Mouse (Mus musculus) thymus, postnatal 4 days (tissue): ENCODE measurements at regions not wholly inside any gene's neighbourhood (a gene's known extent, or its start where the extent isn't known, plus 50 kb on each side); places are given as distances from the start of the nearest gene placed in this dataset.
"Not testable (repeated sequence)": the region's sequence is repeated elsewhere in the genome, so short reads cannot be mapped to it uniquely, and the experiment has no call there.

Source experiments
- DNase-seq: peaks from one replicate; pipeline ENCODE4 v3.0.0; 2021

DNA sequence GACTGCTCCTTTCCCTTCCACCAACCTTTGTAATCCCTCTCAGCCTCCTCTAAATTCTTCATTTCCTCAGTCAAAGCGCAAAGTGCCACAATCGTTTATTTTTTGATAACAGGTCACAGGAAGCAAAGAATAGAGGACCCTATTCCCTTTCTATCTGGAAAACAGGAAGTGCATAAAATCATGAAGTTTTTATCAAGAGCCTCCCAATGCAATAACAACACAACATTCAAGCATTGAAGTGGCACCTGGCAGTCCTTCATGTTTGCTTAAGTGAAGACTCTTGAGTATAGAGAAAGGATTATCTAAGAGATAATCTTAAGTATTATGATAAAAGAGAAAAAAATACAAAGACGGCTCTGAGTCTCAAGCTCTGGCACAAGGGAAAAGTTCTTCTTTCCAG is 111.9 kb downstream of the Ibtk start:
- DNase-seq, result no peak

DNA sequence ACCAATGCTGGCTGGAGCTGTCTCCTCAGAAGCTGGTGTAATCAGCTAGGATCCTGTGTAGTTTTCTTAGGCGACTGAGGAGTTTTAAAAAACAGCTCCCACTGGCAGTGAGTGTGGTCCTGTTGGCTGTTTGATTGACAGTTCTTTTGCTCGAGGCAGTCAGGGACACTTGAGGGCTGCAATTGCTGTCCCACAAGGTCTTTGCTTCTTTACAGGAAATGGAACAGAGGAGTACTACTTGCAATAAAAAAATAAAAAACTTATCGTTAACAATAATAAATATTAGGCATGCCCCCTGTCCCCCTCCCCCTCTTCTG is 113.0 kb downstream of the Ibtk start:
- no peak for DNase-seq

DNA sequence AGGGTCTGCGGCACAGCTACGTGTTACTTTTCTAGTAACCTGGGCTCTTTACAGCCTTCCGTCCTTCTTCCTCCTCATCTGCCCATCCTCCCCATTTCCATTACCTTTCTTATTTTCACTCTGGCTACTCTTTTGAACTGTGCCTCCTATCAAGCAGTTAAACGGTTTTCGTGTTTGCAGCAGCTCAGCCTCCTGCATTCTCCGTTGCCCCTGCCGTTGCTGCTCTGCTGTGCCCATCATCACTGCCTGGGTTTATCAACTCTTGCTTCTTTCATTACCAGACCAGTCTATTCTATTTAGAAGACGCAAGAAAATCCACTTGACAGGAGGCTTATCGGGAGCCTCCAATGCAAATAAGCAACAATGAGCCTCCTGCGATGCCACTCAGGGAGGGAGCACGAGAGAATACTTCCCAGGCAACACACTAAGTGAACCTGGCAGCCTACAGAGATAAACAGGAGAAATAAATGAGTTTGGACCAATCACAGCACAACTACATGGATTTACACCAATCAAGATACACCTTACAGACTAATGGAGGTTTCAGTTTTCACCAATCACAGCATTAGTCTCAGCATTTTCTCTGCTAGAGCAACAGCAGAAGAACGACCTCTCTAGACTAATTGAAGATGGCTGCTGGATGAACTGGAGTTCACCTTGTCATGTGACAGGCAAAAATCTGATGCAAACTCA is 113.5 kb downstream of the Ibtk start:
- DNase-seq, result no peak

DNA sequence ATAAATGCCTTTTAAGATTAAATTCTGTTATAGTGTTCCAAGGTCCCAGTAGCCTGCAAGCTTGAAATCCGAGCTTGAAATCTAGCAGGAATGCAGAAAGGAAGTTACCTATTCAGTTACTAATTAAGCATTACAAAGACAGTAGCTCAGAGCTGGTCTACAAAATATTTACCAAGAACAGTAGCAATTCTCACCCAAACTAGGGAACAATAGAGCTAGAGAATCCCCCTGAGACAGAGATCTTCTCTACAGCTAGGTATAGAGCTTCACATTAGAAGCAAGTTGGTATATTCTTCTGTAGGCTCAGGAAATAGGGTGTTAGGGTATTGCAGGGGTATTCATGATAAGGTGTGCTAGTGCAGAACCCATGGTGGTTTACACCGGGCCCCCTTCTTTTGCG is 114.3 kb downstream of the Ibtk start:
- not testable (repeated sequence) for DNase-seq

DNA sequence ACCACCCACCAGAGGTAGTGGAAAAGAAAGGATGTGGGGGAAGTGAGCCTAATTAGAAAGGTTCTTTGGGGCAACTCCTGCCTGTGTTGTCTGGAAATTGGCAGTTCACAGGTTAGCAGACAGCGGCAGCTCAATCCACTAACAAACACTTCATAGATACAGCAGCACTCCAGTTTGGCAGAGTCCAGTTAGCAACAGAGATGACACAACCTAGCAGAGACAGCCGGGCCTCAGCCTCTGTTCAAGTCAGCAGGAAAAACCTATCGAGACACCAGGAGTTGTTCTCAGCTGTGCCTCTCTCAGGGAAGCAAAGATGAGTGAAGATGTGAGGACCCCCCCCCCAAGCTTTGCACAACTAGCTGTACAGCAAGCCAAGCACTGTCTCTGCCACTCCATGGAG is 131.2 kb downstream of the Ibtk start:
- no peak for DNase-seq

DNA sequence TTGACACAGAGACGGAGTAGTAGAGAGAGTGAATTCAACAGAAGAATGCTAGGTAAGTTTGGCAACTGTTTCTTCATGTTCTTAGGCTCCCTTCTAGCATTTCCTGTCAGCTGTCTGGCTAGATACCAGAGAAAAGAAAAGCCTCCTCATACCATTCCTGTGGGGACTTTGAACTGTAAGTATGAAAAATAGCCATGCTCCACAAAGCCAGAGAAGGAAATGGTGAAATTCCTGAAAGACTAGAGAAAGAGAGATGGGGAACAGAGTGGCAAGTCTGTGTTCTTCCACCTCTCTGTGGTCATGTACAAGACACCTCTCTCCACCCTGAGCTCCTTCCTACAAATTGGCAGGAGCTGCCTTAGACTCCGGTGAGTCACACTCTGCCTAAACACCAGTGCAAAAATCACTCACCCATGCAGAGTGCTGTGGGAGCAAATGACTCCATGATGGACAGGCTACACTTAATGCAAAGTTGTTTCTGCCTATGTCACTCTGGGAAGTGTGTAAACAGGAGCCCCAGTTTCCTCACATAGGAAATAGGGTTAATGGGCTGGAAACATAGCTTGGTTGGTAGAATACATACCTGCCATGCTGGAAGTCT is 131.9 kb downstream of the Ibtk start:
- DNase-seq, result no peak

DNA sequence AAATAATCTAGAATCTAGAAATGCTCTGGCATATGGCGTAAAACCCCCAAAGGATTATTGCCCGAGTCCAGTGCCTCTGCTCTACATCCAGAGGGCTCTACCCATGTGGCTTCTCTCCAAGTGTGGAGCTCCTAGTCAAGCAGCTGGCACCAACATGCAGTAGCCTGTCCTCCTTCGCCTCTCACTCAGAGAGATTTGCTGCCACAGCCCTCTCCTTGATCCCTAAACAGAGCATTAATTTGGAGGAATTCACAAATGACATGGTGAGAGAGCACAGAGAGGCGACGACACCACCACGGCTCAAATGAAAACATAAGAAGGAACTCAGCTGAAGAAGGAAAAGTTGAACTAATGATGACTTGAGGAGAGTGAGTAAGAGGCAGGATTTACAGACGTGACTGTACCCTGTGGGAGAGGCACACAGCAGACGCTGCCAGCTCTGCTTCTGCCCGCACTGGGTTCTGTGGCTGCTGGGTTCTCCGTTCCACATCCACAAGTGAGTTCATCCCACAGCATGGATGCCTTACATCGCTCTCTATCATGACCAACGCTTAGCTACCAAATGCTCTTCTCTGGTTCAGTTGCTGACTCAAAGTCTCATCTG is 132.8 kb downstream of the Ibtk start:
- no peak for DNase-seq

DNA sequence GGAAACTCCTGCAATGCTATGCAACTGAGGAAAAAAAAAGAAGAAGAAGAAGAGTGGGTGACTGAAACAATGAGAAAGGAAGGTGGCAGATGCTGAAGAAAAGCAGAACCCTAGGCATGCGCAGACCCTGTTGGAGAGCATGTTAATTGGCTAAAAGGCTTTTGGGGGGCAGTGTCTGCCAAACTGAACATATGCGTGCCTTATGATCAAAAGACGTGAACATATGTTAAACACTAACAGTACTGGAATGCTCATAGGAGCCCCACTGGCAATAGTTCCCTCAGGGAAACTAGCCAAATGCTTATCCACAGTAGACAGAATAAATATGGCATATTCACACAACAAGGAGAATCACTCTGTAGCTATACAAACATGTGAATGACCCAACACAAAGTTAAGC is 140.0 kb downstream of the Ibtk start:
- DNase-seq, result no peak

DNA sequence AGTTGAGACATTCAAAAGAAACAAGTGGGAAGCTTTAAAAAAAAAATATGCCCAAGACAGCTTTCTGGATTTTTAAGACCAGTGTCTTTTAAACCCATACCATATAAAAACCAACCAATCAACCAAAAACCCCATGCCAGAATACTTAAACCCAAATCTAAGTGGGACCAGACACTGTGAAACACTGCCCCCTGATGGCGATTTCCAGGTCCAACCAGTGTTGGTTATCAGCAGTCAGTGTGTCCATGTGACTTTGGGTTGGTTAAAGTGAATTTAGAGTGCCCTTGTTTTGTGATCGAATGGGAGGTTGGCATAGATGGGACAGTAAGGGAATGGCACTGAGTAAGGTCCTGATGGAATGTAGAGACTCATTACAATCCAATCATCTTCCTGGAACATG is 152.2 kb downstream of the Ibtk start:
- peak; percentile 68 for DNase-seq

DNA sequence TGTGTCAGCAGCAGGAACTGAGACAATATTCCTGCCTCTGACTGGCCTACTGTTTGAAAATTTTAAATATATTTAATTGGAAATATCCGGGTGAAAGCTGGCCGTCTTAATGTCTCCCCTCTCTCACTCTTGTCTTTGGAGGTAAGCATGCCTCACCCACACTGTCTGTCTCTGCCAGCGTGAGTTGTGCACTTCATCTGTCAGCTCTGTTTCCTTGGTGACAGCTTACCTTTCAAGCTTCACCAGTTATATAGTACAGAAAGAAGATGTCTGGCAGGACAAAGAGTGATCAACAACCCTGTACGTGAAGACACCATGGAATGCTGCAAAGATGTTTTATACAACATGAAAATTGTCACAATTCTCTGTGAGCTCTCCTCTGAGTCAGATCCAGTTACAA is 155.3 kb downstream of the Ibtk start:
- no peak for DNase-seq

DNA sequence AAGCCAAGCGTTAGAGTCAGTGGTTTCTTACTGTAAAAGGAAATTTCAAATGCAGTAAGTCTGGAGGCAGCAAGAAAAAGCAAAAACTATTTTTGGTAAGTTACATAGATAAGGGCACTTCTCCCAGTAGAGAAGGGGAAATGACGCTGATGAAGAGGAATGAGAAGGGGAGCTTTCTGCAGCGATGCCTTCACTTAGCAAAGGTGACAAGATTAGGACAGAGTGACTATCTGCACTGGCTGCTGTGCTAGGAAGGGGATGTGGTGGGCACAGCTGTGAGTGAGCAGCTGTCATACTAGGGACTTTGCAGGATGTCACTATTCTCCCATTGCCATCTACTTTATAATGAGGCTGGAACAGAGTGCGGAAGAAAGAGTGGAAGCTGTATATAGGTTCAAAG is 156.5 kb downstream of the Ibtk start:
- DNase-seq, result no peak

DNA sequence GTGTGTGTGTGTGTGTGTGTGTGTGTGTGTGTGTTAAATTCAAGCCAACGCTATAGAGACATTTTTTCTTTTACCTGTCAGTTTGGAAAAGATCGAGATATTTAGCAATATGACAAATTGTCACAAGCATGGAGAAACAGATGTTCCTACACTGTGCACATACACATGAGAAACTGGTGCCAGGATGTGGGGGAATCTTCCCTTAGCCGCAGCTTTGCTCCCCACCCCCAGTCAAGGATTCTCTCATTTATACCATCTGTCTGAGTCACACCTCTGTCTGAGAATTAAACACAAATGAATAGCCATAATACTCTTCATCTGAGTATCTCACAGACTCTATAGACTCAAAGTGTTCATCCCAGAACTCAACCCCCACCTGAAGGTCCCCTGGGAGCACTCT is 159.9 kb downstream of the Ibtk start:
- no peak for DNase-seq

DNA sequence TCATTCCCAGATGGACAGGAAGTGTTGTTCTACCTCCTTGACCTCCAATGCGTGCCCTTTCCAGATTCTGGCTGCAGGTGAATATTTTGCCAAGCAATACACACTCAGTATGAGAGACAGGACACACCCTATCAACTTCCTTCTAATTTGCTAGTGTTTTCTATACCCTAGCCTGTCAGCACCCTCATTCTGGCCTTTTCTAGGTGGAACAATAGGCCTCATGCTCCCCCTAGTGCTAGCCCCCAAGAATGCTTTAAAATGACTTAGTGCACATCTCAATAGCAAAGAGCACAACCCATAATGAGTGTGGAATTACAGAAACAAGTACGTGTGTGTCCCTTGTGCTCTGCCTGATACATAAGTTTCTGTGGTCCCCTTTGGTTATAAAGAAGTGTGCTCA is 161.1 kb downstream of the Ibtk start:
- peak; percentile 29 for DNase-seq

DNA sequence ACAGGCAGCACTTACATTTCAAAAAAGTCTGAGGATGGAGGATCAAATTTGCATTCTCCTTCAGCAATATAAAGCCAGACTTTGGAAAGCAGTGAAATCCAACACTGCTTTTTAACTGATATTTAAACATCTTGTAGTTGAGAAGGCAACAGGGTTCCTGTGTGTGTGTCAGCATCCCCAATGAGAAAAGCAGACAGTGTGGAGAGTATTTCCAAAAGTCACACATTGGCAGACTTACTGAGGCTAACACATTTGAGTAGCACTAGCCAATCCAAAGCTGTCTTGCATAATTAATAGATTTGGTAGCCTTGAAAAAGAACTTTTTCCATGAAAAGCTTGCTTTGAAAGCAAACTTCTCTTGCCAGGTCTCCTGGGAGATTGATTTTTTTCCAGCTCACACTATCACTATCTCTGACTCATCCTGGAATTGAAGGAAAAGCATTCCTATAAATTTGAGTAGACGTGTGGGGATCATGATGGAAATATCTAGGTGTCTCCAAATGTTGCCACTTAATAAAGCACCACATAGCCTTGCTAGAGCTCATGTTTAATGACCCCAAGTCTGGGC is 168.0 kb downstream of the Ibtk start:
- DNase-seq, result no peak

DNA sequence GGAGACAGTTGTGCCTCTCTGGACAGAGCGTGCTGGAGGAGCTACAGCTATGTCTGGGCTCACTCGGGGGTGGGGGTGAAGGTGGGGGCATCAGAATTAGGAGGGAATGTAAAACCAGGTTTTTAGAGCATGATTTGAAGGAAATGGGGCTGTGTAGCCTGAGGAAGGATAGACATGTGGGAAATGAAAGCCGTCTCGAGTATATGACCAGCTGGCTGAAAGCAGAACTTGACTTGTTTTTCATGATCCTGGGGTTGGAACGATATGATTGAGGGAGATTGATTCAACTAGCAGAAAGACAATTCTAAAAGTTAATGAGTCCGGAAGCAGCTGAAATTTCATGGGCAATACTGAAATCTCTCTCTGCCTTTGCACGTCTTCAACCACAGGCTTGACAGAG is 171.3 kb downstream of the Ibtk start:
- DNase-seq, result no peak

DNA sequence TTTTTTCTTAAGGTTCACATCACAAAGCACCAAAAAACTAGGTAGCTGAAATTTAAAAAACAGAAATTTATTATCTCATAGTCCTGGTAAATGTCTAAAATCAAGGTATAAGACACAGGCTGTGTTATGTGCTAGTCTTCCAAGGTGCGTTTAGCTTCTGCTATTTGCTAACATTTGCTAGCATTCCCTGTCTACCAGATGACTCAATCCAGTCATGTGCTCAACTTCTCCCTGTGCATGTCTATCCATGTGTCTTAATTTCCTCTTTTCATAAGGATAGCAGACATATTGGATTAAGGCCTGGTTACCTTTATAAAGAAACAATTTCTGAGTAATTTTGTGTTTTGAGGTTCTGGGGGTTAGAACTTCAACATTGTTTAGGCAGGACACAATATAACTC is 171.8 kb downstream of the Ibtk start:
- DNase-seq, result no peak

DNA sequence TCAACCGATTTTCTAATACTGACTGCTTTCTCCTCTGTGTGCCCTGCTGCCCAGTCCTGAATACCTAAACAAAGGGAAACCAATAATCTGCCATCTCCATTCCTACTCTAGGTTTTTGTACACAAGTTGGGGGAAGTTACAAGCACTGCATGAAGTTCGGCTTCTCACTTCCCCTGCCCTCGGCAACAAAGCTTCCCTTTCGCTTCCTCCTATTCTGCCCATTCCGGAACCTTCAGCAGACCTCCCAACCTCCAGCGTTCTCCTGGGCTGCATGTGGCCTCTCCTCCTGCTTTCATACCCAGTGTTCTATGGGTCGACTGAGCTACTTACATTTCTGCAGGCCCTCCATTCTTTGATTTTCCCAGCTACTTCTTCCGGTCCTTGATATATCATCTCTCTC is 180.3 kb downstream of the Ibtk start:
- DNase-seq, result no peak

DNA sequence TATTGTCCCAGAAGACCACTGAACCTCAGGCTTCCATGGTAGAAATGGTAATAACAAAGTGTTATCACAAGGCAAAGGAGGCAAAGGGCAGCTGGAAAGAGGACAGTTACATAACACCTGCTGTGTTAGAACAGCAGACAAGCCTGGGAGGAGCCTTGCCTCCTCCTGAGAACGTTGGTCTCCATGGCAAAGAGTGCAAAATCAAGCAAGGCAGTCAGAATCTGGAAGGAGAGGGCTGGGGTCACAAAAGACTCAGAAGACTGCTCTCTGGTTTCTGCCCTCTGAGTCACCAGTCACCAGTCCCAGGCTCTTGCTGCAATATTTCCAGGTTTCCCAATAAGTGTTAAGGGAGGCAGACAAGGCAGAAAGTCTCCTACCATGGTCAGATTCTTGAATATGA is 197.3 kb downstream of the Ibtk start:
- no peak for DNase-seq

DNA sequence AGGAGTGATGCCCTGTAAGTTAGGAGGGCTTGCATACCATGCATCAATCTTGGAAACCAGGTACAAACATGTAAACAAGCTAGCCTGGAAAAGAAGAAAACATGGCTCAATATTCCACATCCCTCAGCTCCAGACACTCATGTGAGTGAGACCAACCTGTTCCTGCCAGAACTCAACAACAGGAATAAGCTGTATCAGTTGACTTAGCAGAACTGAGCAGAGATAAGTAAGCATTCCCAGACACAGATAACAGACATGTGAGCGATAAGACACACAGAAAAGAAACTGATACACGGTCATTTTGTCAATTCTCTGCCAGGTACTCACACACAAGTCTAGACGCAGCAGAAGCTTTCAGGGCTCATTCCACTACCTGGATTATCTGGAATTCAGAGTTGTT is 198.7 kb downstream of the Ibtk start:
- DNase-seq, result no peak

DNA sequence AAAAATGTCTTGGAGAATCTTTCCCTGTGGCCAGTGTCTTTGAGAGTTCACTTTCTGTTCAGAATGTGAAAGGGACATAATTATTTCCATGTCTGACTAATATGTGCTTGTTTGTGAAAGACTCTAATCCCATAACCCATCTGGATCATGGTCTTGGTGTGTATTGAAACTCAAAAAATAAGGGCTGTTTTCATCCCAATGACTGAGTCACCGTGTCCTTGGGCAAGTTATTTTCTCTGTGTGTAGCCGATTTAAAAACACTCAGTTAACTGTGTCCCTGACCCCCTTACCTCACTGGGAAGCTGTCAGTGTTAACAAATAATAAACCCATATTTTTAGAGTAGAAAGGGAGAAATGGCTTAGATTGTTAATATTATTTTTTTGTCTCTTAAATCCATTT is 202.9 kb downstream of the Ibtk start:
- DNase-seq, result no peak

DNA sequence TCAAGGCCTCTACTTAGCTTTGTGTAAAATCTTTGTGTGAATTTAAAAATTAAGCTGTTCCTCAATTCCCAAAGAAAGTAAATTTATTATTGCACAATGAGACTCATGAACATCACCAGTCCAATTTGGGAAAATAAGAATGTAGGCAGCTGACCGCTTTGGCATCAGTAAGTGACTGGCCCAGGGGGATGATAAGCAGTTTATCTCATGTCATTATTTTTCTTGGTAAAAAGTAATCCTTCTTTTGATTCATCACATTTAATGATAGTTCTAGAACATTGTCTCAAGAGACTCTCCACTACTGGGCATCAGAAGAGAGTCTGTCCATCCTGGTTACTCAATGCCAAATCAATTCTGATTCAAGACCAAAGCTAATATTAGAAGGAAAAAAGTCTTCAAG is 203.6 kb downstream of the Ibtk start:
- DNase-seq, result no peak

DNA sequence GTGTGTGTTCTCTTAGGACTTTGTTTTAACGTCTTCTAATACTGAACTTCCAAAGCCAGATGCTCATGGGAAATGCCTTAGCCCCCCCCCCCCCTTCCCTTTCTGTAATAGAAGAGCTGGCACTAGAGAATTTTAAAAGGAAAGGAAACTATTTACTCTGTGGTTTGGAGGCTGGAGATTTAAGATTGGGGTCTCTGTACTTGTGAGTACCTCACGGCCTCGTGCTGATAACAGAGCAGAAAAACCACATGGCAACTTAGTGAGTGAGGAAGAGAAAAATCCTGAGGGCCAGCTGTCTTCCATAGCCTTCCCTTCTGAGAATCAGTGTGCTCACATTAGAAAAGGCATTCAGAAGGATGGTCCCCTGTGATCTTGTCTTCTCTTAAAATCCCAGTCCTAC is 210.6 kb downstream of the Ibtk start:
- DNase-seq, result no peak

DNA sequence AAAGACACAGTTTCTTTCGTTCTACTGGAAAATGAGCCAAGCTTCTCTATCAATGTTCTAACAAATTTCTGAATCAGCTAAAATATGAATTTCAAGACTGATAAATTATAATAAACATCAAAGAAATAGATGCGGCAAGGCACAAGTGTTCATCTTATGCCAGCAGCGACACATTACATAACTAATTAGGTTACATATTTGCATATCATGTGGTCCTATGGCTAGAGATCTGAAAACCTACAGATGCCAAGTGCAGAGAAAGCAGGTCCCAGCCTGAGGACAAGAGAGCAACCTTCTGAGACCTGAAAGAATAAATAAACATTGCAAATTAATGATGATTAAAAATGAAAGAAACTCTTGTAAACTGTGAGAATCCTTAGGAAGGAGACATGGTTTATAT is 201.3 kb upstream of the Tent5a start:
- DNase-seq, result no peak

DNA sequence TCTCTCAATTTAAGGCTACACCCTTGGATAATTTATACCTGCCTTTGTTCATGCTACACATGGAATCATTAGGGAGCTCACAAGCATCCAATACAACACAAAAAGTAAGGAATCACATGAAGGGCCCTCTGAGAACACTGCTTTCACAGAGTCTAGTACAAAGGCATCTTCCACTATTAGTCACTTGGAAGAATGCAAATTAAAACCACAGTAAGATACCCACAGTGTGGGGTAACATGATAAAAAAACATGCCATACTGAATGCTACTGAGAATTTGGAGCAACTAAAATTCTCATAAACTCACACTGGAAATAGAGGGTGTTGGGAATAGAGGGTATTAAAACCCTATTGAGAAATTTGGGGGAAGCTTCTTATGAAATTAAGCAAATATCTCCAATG is 197.6 kb upstream of the Tent5a start:
- no peak for DNase-seq

DNA sequence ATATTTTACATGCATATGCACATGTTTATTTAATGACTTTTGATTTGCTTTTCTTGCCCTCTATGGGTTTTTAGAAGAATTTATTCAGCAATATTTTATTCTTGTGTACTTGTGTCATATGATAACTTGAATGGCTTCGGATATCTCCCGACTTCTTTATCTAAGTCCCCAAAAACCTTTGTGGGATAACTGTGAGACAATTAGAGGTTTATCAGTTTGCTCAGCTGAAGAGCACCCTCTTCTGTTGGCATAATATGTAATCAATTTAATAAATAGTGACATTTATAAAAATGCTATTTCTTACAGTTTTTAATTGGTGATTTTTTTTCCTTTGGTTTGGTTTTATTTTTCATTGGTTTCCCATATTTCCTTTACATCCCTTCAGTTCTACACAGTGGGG is 194.2 kb upstream of the Tent5a start:
- DNase-seq, result no peak
